ENCODE assay signal across 10 mouse cellular contexts in genomic region chr14:48751751-48752578, GRCm38 (mm10).
A peak's percentile ranks its signal among the peaks of the same experiment; 100 is the strongest.
DNase-seq lines count a peak whose midpoint lies in the region; ATAC-seq and TF ChIP-seq lines count a peak whose summit lies in the region.
"Had no signal": no experiment of that assay in that cellular context is flagged by ENCODE, and none has a peak within 500 bp of the region (broad histone marks: within the 10 kb centered on the region; RNA-seq: fewer than 3 reads in every experiment).

No protein-coding gene starts in this region.

- ATAC-seq in embryonic facial prominence, embryonic 11.5 days (replicated peaks; ENCODE audit: insufficient number of reproducible peaks, low FRiP score, low TSS enrichment, low read depth) = no peak
- no peak for ATAC-seq in hindbrain, postnatal 0 days
- no peak for ATAC-seq in midbrain, postnatal 0 days (ENCODE audit: low FRiP score)

- H3K27ac ChIP-seq in embryonic facial prominence, embryonic 11.5 days (replicated peaks; ENCODE audit: low read depth, low read length) = no peak overlapping the region
- H3K27ac ChIP-seq in hindbrain, postnatal 0 days = no peak overlapping the region
- H3K27ac ChIP-seq in midbrain, postnatal 0 days (ENCODE audit: low read depth, low read length) = peak overlapping the region; percentile 32; the same call in 1 of the 2 replicates
- H3K27ac ChIP-seq: gastrocnemius, adult 2 months had no signal

- H3K27me3 ChIP-seq in embryonic facial prominence, embryonic 11.5 days (ENCODE audit: control insufficient read depth, insufficient read depth, low read length) = peaks cover 8% of the 10 kb centered on the region; the same call in 1 of the 2 replicates
- H3K27me3 ChIP-seq in hindbrain, postnatal 0 days (ENCODE audit: insufficient read depth, low read length) = no peaks in the 10 kb centered on the region
- peaks cover 3% of the 10 kb centered on the region; the same call in 1 of the 2 replicates for H3K27me3 ChIP-seq in midbrain, postnatal 0 days (ENCODE audit: insufficient read depth, low read length)

- intact Hi-C loops in heart, postnatal 25 days (cut with DNase I) = no loop called here

- peak overlapping the region; percentile 6; the same call in 1 of the 2 replicates for H3K4me3 ChIP-seq in embryonic facial prominence, embryonic 11.5 days (ENCODE audit: low read depth, low read length)
- H3K4me3 ChIP-seq in hindbrain, postnatal 0 days (ENCODE audit: low read length) = 0 out of 2 replicates have a peak overlapping the region, but pooled peaks have one; percentile 10
- peak overlapping the region; percentile 16; the same call in 1 of the 2 replicates for H3K4me3 ChIP-seq in midbrain, postnatal 0 days (ENCODE audit: low read depth, low read length)
- H3K4me3 ChIP-seq: gastrocnemius, adult 2 months had no signal

- WGBS in embryonic facial prominence, embryonic 11.5 days = 9% methylated on average over 18 of the region's 18 CpGs
- WGBS in hindbrain, postnatal 0 days = 21% methylated on average over 18 of the region's 18 CpGs
- WGBS in midbrain, postnatal 0 days = 13% methylated on average over 18 of the region's 18 CpGs

- H3K4me2 ChIP-seq in embryonic facial prominence, embryonic 11.5 days (ENCODE audit: low read depth, low read length) = peak overlapping the region; percentile 31
- peak overlapping the region; percentile 38 for H3K4me2 ChIP-seq in hindbrain, postnatal 0 days (ENCODE audit: low read depth, low read length)
- H3K4me2 ChIP-seq in midbrain, postnatal 0 days (ENCODE audit: low read depth, low read length, poor library complexity, severe bottlenecking) = peak overlapping the region; percentile 36

- no peaks in the 10 kb centered on the region for H3K36me3 ChIP-seq in embryonic facial prominence, embryonic 11.5 days (replicated peaks; ENCODE audit: control insufficient read depth, insufficient read depth, low read depth, low read length)
- no peaks in the 10 kb centered on the region for H3K36me3 ChIP-seq in hindbrain, postnatal 0 days (ENCODE audit: insufficient read depth, low read length)
- H3K36me3 ChIP-seq in midbrain, postnatal 0 days (ENCODE audit: insufficient read depth, low read length) = no peaks in the 10 kb centered on the region

- DNase-seq in heart, adult 11 months = peak; percentile 73
- DNase-seq in heart, postnatal 25 days (ENCODE audit: low spot score) = no peak
- peak; percentile 28 for DNase-seq in embryonic facial prominence, embryonic 11.5 days (ENCODE audit: low spot score)
- no peak for DNase-seq in hindbrain, postnatal 0 days (ENCODE audit: low spot score)
- DNase-seq in midbrain, postnatal 0 days (ENCODE audit: low spot score) = no peak
- no peak for DNase-seq in B cell, adult 2 months
- DNase-seq in kidney, adult 9 months = no peak
- DNase-seq in spleen, adult 12 weeks (ENCODE audit: low spot score) = no peak
- DNase-seq: gastrocnemius, adult 2 months; right cerebral cortex, postnatal 14 days had no signal

- TF ChIP-seq CTCF in hindbrain, postnatal 0 days (IDR thresholded peaks at IDR 0.05; ENCODE audit: low read depth) = no peak
- no peak for TF ChIP-seq CTCF in midbrain, postnatal 0 days (IDR thresholded peaks at IDR 0.05)

- H3K9ac ChIP-seq in embryonic facial prominence, embryonic 11.5 days (replicated peaks; ENCODE audit: low read length) = no peak overlapping the region
- no peak overlapping the region for H3K9ac ChIP-seq in hindbrain, postnatal 0 days (replicated peaks; ENCODE audit: low read length)
- H3K9ac ChIP-seq in midbrain, postnatal 0 days (replicated peaks; ENCODE audit: low read length, poor library complexity, severe bottlenecking) = no peak overlapping the region

- H3K4me1 ChIP-seq in embryonic facial prominence, embryonic 11.5 days (ENCODE audit: control insufficient read depth, insufficient read depth, low read length) = no peaks in the 10 kb centered on the region; the same call in 1 of the 2 replicates
- no peaks in the 10 kb centered on the region; the same call in 1 of the 2 replicates for H3K4me1 ChIP-seq in hindbrain, postnatal 0 days (ENCODE audit: insufficient read depth, low read length)
- H3K4me1 ChIP-seq in midbrain, postnatal 0 days (ENCODE audit: insufficient read depth, low read length) = no peaks in the 10 kb centered on the region

- H3K9me3 ChIP-seq in embryonic facial prominence, embryonic 11.5 days (replicated peaks; ENCODE audit: control insufficient read depth, low read length) = no peaks in the 10 kb centered on the region
- H3K9me3 ChIP-seq in hindbrain, postnatal 0 days (ENCODE audit: low read length) = no peaks in the 10 kb centered on the region
- H3K9me3 ChIP-seq in midbrain, postnatal 0 days (ENCODE audit: low read length) = no peaks in the 10 kb centered on the region

Comparison
In these comparisons a context has a peak if more than half of its experiments do, and no peak if none do; other contexts are left out.
1. DNase-seq: peak in heart, adult 11 months (single experiment) and embryonic facial prominence, embryonic 11.5 days (single experiment); none in heart, postnatal 25 days (single experiment), hindbrain, postnatal 0 days (single experiment), midbrain, postnatal 0 days (single experiment), B cell, adult 2 months (0 of 2), kidney, adult 9 months (single experiment) and spleen, adult 12 weeks (single experiment).
2. Peak in every context shown above with its lines, with median percentiles within 50 percentile points of each other: H3K4me2 ChIP-seq and H3K4me3 ChIP-seq.